Mouse (Mus musculus): Measurements from ENCODE around the gene Vgll1. TPM values are rescaled to one million over a fixed set of nuclear protein-coding genes. Genes with fewer than 3 reads are reported as not detected.

Gene Vgll1
- 0.13 and 0.14 TPM in 2 replicates for polyA plus RNA-seq (2016; fragmentation: Nextera tagmentation; extraction: Ambion mirVana)

- H3K27ac ChIP-seq, result no peak within 1 kb of the TSS
- H3K27me3 ChIP-seq, result no peaks in the 10 kb centered on the region
- H3K4me2 ChIP-seq (replicated peaks), result no peak within 1 kb of the TSS
- no peaks in the 10 kb centered on the region for H3K9me3 ChIP-seq (replicated peaks)
- H3K9ac ChIP-seq, result no peak within 1 kb of the TSS
- no peak within 1 kb of the TSS for H3K4me3 ChIP-seq
- no peaks in the 10 kb centered on the region for H3K4me1 ChIP-seq
- 92% methylated on average over 4 of the region's 4 CpGs for WGBS
- ATAC-seq (ENCODE audit: low FRiP score), result no peak
- no peaks in the 10 kb centered on the region for H3K36me3 ChIP-seq
Observed at GRCm38 (mm10) chrX:57087806-57088205, at the start of gene Vgll1. Vgll1 (plus strand) TSS chrX:57088106.

GRCm38 (mm10) chrX:57042774-57043173 is 45.1 kb upstream of the Vgll1 start, which contains the start of gene Brs3:
Brs3 (plus strand) TSS chrX:57043074.
- ATAC-seq (ENCODE audit: low FRiP score), result no peak
- Histone ChIP-seq H3K4me1 (no peaks in the 10 kb centered on the region), H3K4me2 (replicated peaks) (no peak within 1 kb of the TSS), H3K36me3 (no peaks in the 10 kb centered on the region), H3K27ac (no peak within 1 kb of the TSS), H3K27me3 (no peaks in the 10 kb centered on the region), H3K9me3 (replicated peaks) (no peaks in the 10 kb centered on the region), H3K4me3 (no peak within 1 kb of the TSS), H3K9ac (no peak within 1 kb of the TSS)
- WGBS, result 84% methylated on average over 5 of the region's 5 CpGs

- no peak overlapping the region for H3K9ac ChIP-seq
- no peaks in the 10 kb centered on the region for H3K27me3 ChIP-seq
- no peak overlapping the region for H3K27ac ChIP-seq
- ATAC-seq (ENCODE audit: low FRiP score), result no peak
- H3K36me3 ChIP-seq, result no peaks in the 10 kb centered on the region
- 84% methylated on average over 6 of the region's 6 CpGs for WGBS
- no peaks in the 10 kb centered on the region for H3K9me3 ChIP-seq (replicated peaks)
- H3K4me2 ChIP-seq (replicated peaks), result no peak overlapping the region
- no peak overlapping the region for H3K4me3 ChIP-seq
- H3K4me1 ChIP-seq, result no peaks in the 10 kb centered on the region
Observed at GRCm38 (mm10) chrX:57043869-57044268, 44.0 kb upstream of the Vgll1 start.

GRCm38 (mm10) chrX:57052848-57053173 is 35.1 kb upstream of the Vgll1 start:
- Histone ChIP-seq H3K36me3 (no peaks in the 10 kb centered on the region), H3K4me3 (peak overlapping the region; percentile 52), H3K9ac (peak overlapping the region; percentile 65), H3K27ac (peak overlapping the region; percentile 94), H3K4me2 (replicated peaks) (peak overlapping the region; percentile 45), H3K27me3 (no peaks in the 10 kb centered on the region), H3K9me3 (replicated peaks) (no peaks in the 10 kb centered on the region), H3K4me1 (no peaks in the 10 kb centered on the region)
- ATAC-seq (ENCODE audit: low FRiP score), result peak; percentile 72
- WGBS, result 24% methylated on average over 4 of the region's 4 CpGs

- Histone ChIP-seq H3K36me3 (no peaks in the 10 kb centered on the region), H3K27ac (peak within 1 kb of the TSS; percentile 94), H3K27me3 (no peaks in the 10 kb centered on the region), H3K9me3 (replicated peaks) (no peaks in the 10 kb centered on the region), H3K4me3 (peak within 1 kb of the TSS; percentile 52), H3K9ac (peak within 1 kb of the TSS; percentile 65), H3K4me2 (replicated peaks) (peak within 1 kb of the TSS; percentile 57), H3K4me1 (no peaks in the 10 kb centered on the region)
- peak; percentile 98 for ATAC-seq (ENCODE audit: low FRiP score)
- 20% methylated on average over 83 of the region's 85 CpGs for WGBS
Observed at GRCm38 (mm10) chrX:57053174-57053992, 34.5 kb upstream of the Vgll1 start, which contains the start of gene Htatsf1. Htatsf1 (plus strand) TSS chrX:57053583.

- Histone ChIP-seq H3K36me3 (no peaks in the 10 kb centered on the region), H3K27ac (peak overlapping the region; percentile 94; the same call in 1 of the 2 replicates), H3K27me3 (no peaks in the 10 kb centered on the region), H3K4me3 (peak overlapping the region; percentile 52), H3K9me3 (replicated peaks) (no peaks in the 10 kb centered on the region), H3K4me1 (no peaks in the 10 kb centered on the region), H3K4me2 (replicated peaks) (peak overlapping the region; percentile 57), H3K9ac (peak overlapping the region; percentile 65)
- 27% methylated on average over 11 of the region's 11 CpGs for WGBS
- ATAC-seq (ENCODE audit: low FRiP score), result peak; percentile 37; the same call in 1 of the 2 replicates
Observed at GRCm38 (mm10) chrX:57053993-57054385, 33.9 kb upstream of the Vgll1 start.

GRCm38 (mm10) chrX:57081496-57081895 is 6.4 kb upstream of the Vgll1 start:
- H3K9ac ChIP-seq, result no peak overlapping the region
- H3K4me3 ChIP-seq, result no peak overlapping the region
- no peak overlapping the region for H3K4me2 ChIP-seq (replicated peaks)
- no peak for ATAC-seq (ENCODE audit: low FRiP score)
- no peaks in the 10 kb centered on the region for H3K36me3 ChIP-seq
- H3K27me3 ChIP-seq, result no peaks in the 10 kb centered on the region
- H3K9me3 ChIP-seq (replicated peaks), result no peaks in the 10 kb centered on the region
- no peak overlapping the region for H3K27ac ChIP-seq
- H3K4me1 ChIP-seq, result no peaks in the 10 kb centered on the region
- 81% methylated on average over 5 of the region's 5 CpGs for WGBS

- no peak for ATAC-seq (ENCODE audit: low FRiP score)
- H3K4me2 ChIP-seq (replicated peaks), result no peak overlapping the region
- H3K36me3 ChIP-seq, result no peaks in the 10 kb centered on the region
- no peaks in the 10 kb centered on the region for H3K27me3 ChIP-seq
- no peaks in the 10 kb centered on the region for H3K9me3 ChIP-seq (replicated peaks)
- H3K27ac ChIP-seq, result no peak overlapping the region
- no peak overlapping the region for H3K9ac ChIP-seq
- 100% methylated on average over 1 of the region's 1 CpGs for WGBS
- H3K4me3 ChIP-seq, result no peak overlapping the region
- no peaks in the 10 kb centered on the region for H3K4me1 ChIP-seq
Observed at GRCm38 (mm10) chrX:57103415-57103814, 15.5 kb downstream of the Vgll1 start.

GRCm38 (mm10) chrX:57106956-57107355 is 19.1 kb downstream of the Vgll1 start:
- Histone ChIP-seq H3K27me3 (no peaks in the 10 kb centered on the region), H3K4me3 (no peak overlapping the region), H3K27ac (no peak overlapping the region), H3K36me3 (no peaks in the 10 kb centered on the region), H3K4me2 (replicated peaks) (no peak overlapping the region), H3K9me3 (replicated peaks) (0 out of 2 replicates have a peak, but pooled peaks cover 3% of the 10 kb centered on the region), H3K4me1 (no peaks in the 10 kb centered on the region), H3K9ac (no peak overlapping the region)
- ATAC-seq (ENCODE audit: low FRiP score), result no peak
- WGBS, result 89% methylated on average over 3 of the region's 3 CpGs

GRCm38 (mm10) chrX:57118143-57118542 is 30.2 kb downstream of the Vgll1 start:
- Histone ChIP-seq H3K4me2 (replicated peaks) (no peak overlapping the region), H3K27me3 (no peaks in the 10 kb centered on the region), H3K9me3 (replicated peaks) (no peaks in the 10 kb centered on the region), H3K4me3 (no peak overlapping the region), H3K27ac (no peak overlapping the region), H3K9ac (no peak overlapping the region), H3K4me1 (no peaks in the 10 kb centered on the region), H3K36me3 (no peaks in the 10 kb centered on the region)
- no peak for ATAC-seq (ENCODE audit: low FRiP score)
- WGBS, result 79% methylated on average over 8 of the region's 8 CpGs

GRCm38 (mm10) chrX:57120768-57121167 is 32.9 kb downstream of the Vgll1 start:
- ATAC-seq (ENCODE audit: low FRiP score), result no peak
- Histone ChIP-seq H3K27ac (no peak overlapping the region), H3K9ac (no peak overlapping the region), H3K4me2 (replicated peaks) (no peak overlapping the region), H3K36me3 (no peaks in the 10 kb centered on the region), H3K27me3 (no peaks in the 10 kb centered on the region), H3K4me3 (no peak overlapping the region), H3K4me1 (no peaks in the 10 kb centered on the region), H3K9me3 (replicated peaks) (no peaks in the 10 kb centered on the region)
- WGBS, result 75% methylated on average over 1 of the region's 1 CpGs

GRCm38 (mm10) chrX:57130633-57131032 is 42.7 kb downstream of the Vgll1 start:
- Histone ChIP-seq H3K27me3 (no peaks in the 10 kb centered on the region), H3K9me3 (replicated peaks) (no peaks in the 10 kb centered on the region), H3K9ac (no peak overlapping the region), H3K4me3 (no peak overlapping the region), H3K4me1 (no peaks in the 10 kb centered on the region), H3K27ac (no peak overlapping the region), H3K36me3 (no peaks in the 10 kb centered on the region), H3K4me2 (replicated peaks) (no peak overlapping the region)
- 26% methylated on average over 1 of the region's 1 CpGs for WGBS
- ATAC-seq (ENCODE audit: low FRiP score), result no peak

- Histone ChIP-seq H3K27me3 (no peaks in the 10 kb centered on the region), H3K4me3 (no peak overlapping the region), H3K27ac (no peak overlapping the region), H3K36me3 (no peaks in the 10 kb centered on the region), H3K9me3 (replicated peaks) (no peaks in the 10 kb centered on the region), H3K9ac (no peak overlapping the region), H3K4me1 (no peaks in the 10 kb centered on the region), H3K4me2 (replicated peaks) (no peak overlapping the region)
- no peak for ATAC-seq (ENCODE audit: low FRiP score)
Observed at GRCm38 (mm10) chrX:57137627-57138026, 49.7 kb downstream of the Vgll1 start.
